Mouse (Mus musculus): ENCODE results near the gene Gng12.

DNA sequence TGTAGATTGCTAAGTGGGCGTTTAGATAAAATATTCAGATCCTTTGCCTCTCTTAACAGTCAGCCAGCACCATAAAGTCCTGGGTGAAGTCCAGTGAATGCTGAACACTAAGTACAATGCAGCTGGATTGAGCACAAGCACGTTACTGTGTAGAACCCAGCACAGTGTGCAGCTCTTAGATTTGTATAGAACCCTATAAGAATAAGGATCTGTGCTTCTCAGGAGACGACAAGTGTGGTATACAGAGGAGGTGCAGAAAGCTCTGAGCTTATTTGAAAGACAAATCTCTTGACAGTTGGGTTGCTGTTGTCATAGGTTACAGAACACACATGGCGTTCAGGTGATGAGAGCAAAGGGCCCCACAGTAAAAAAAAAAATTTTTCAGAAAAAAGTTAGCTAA lies 1.8 kb downstream of the Gng12 start:
- TF ChIP-seq CTCF (IDR thresholded peaks at IDR 0.05; ENCODE audit: low read depth, low read length): no peak
- no peak for TF ChIP-seq POLR2A (IDR thresholded peaks at IDR 0.05; ENCODE audit: borderline replicate concordance, low read depth, low read length)

Measured in bone marrow macrophage, adult 2 months (primary cell).